Mouse (Mus musculus): ENCODE results near the gene Gdpd5. TPM values are rescaled to one million over a fixed set of nuclear protein-coding genes. Genes with fewer than 3 reads are reported as not detected.

Gene Gdpd5
- total and polyA plus RNA-seq, 3 experiments, result 0.15 to 0.26 TPM; not detected in 1

DNA sequence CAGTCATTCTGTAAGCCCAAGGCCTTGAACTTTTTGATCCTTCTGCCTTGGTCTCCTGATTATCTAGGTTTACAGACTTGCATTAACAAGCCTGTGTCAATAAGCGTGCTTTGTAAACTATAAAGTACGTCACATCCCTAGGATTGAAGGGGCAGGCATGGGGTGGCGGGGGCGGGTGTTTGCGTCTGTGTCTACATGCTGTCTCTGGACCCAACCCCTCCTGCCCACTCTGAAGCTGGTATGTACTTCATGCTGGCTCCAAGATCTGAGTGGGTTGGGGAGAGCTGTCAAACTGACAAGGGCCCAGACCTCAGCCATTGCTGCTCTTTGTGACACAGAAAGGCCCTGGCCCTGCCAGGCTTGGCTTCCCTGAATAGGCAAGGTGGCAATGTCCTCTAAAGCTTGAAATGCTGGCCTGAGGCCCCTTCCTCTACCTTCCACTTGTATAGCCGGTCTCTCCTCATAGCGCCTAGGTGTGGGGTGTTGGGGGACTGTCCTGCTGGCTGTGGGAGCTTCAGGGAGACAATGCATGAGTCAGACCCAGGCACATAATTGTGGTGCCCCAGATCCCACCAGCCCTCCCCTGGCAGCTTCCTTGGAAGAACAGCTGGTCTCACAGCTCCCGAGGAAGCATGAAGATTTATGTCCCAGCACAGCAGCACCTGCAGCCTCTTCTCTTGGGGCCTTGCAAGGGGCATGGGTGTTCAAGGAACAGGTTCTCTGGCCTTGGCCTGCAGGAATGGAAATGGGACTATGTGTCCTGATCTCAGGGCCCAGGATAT lies 28.4 kb downstream of the Gdpd5 start:
- no peak overlapping the region for H3K4me3 ChIP-seq (ENCODE audit: control insufficient read depth in 1 of 2, insufficient read depth in 1 of 2, low read depth in 2 of 2, low read length in 2 of 2)
- no peak overlapping the region for H3K27ac ChIP-seq (ENCODE audit: control insufficient read depth, low read depth, low read length)
- H3K27me3 ChIP-seq (ENCODE audit: control insufficient read depth in 1 of 2, insufficient read depth in 2 of 2, low read length in 2 of 2), result no peaks in the 10 kb centered on the region; a peak in 2 of 4 replicates
- DNase-seq (ENCODE audit: low read depth, low spot score), result no peak
- H3K36me3 ChIP-seq (ENCODE audit: control insufficient read depth in 1 of 2, insufficient read depth in 2 of 2, low read length in 2 of 2), result no peaks in the 10 kb centered on the region
- no peak for TF ChIP-seq CHD2 (IDR thresholded peaks at IDR 0.05; ENCODE audit: low read length)
- no peak for TF ChIP-seq SMC3 (IDR thresholded peaks at IDR 0.05; ENCODE audit: low read depth, low read length)
- no peak for TF ChIP-seq MXI1 (IDR thresholded peaks at IDR 0.05; ENCODE audit: low read depth, low read length)
- TF ChIP-seq NELFE (IDR thresholded peaks at IDR 0.05; ENCODE audit: low read depth, low read length), result no peak
- H3K9me3 ChIP-seq (replicated peaks; ENCODE audit: insufficient read depth, low read length), result no peaks in the 10 kb centered on the region
- H3K79me2 ChIP-seq (ENCODE audit: control insufficient read depth, insufficient read depth, low read length, poor library complexity), result no peaks in the 10 kb centered on the region
- H3K4me1 ChIP-seq (ENCODE audit: control insufficient read depth in 1 of 2, insufficient read depth in 2 of 2, low read length in 2 of 2), result no peaks in the 10 kb centered on the region
- H3K9ac ChIP-seq (ENCODE audit: control insufficient read depth, low read depth, low read length, poor library complexity, severe bottlenecking), result no peak overlapping the region

DNA sequence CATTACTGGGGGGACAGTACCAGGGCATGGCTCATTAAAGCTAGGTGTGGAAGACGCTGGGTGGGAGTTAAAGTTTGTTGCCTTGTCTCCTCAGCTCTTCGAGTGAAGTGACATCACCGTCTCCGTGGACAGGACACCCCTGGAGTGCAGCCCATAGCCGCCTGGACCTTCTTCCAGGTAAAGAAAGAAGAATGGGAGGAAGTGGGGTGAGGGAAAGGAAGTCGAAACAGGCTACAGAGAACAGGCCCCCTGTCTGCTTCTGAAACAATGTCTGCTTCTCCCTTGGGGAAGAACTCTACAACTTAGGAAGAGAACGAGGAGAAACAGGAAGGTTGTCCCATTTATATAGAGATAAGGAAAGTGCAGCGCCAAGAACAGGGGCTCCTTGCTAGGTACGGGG lies 29.1 kb downstream of the Gdpd5 start:
- no peak overlapping the region for H3K4me3 ChIP-seq (ENCODE audit: control insufficient read depth in 1 of 2, insufficient read depth in 1 of 2, low read depth in 2 of 2, low read length in 2 of 2)
- no peak for TF ChIP-seq KAT2A (conservative IDR thresholded peaks at IDR 0.05; ENCODE audit: low read depth, low read length)
- no peak for TF ChIP-seq NRF1 (IDR thresholded peaks at IDR 0.05; ENCODE audit: insufficient read depth, low read depth, low read length, poor library complexity, severe bottlenecking)
- no peak for TF ChIP-seq TAL1 (IDR thresholded peaks at IDR 0.05; ENCODE audit: low read length)
- TF ChIP-seq SMC3 (IDR thresholded peaks at IDR 0.05; ENCODE audit: low read depth, low read length), result no peak
- TF ChIP-seq TBP (IDR thresholded peaks at IDR 0.05; ENCODE audit: low read depth, low read length), result no peak
- TF ChIP-seq BHLHE40 (IDR thresholded peaks at IDR 0.05; ENCODE audit: borderline replicate concordance, low read depth, low read length), result no peak
- no peak for TF ChIP-seq MYC (IDR thresholded peaks at IDR 0.05; ENCODE audit: low read depth, low read length)
- no peak for TF ChIP-seq ZMIZ1 (IDR thresholded peaks at IDR 0.05; ENCODE audit: low read depth, low read length)
- no peak for TF ChIP-seq ZC3H11A (IDR thresholded peaks at IDR 0.05; ENCODE audit: low read depth, low read length)
- H3K27me3 ChIP-seq (ENCODE audit: control insufficient read depth in 1 of 2, insufficient read depth in 2 of 2, low read length in 2 of 2), result no peaks in the 10 kb centered on the region; a peak in 2 of 4 replicates
- H3K9ac ChIP-seq (ENCODE audit: control insufficient read depth, low read depth, low read length, poor library complexity, severe bottlenecking), result no peak overlapping the region
- H3K79me2 ChIP-seq (ENCODE audit: control insufficient read depth, insufficient read depth, low read length, poor library complexity), result no peaks in the 10 kb centered on the region
- DNase-seq (ENCODE audit: low read depth, low spot score), result no peak
- H3K36me3 ChIP-seq (ENCODE audit: control insufficient read depth in 1 of 2, insufficient read depth in 2 of 2, low read length in 2 of 2), result no peaks in the 10 kb centered on the region
- H3K4me1 ChIP-seq (ENCODE audit: control insufficient read depth in 1 of 2, insufficient read depth in 2 of 2, low read length in 2 of 2), result no peaks in the 10 kb centered on the region
- H3K27ac ChIP-seq (ENCODE audit: control insufficient read depth, low read depth, low read length), result no peak overlapping the region
- no peaks in the 10 kb centered on the region for H3K9me3 ChIP-seq (replicated peaks; ENCODE audit: insufficient read depth, low read length)

DNA sequence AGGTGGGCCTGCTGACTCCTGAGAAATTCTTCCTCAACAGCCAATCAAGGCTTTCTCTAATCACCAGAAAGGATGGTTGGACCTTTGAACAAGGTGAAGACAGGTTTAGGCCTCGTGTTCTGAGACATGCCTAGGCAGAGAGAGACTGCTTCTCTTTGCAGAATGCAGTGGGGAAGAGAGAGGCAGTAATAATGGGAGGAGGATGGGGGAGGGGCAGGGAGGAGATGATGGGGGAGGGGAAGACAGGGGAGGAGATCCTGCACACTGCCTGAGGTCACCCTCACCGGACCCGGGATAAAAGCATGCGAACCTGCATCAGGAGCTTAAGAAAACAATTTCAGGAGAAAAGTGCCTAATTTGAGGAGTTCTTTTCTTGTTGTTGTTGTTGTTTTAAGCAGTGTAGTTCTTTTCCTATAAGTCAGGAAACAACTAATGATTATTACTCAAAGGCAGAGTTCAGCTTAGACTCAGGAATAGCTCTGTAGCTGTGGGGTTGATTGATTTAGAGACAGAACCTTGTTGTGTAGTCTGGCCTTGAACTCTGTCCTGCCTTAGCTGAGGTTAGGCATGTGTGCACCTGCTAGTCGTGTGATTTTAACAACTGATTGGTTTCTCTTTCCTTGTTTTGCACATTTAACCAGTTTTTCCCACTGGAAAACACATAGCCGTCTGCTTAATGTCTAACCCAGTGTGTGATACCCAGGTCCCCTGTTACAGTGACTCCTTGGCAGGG lies 30.0 kb downstream of the Gdpd5 start:
- H3K27me3 ChIP-seq (ENCODE audit: control insufficient read depth in 1 of 2, insufficient read depth in 2 of 2, low read length in 2 of 2), result peaks cover 0 to 2% of the 10 kb centered on the region in 2 experiments; a peak in 2 of 4 replicates
- H3K9ac ChIP-seq (ENCODE audit: control insufficient read depth, low read depth, low read length, poor library complexity, severe bottlenecking), result no peak overlapping the region
- H3K4me3 ChIP-seq (ENCODE audit: control insufficient read depth in 1 of 2, insufficient read depth in 1 of 2, low read depth in 2 of 2, low read length in 2 of 2), result no peak overlapping the region
- H3K79me2 ChIP-seq (ENCODE audit: control insufficient read depth, insufficient read depth, low read length, poor library complexity), result no peaks in the 10 kb centered on the region
- no peak for DNase-seq (ENCODE audit: low read depth, low spot score)
- no peak for TF ChIP-seq E2F4 (IDR thresholded peaks at IDR 0.05; ENCODE audit: borderline replicate concordance, low read depth, low read length)
- TF ChIP-seq JUND (IDR thresholded peaks at IDR 0.05; ENCODE audit: low read depth, low read length), result no peak
- TF ChIP-seq BHLHE40 (IDR thresholded peaks at IDR 0.05; ENCODE audit: borderline replicate concordance, low read depth, low read length), result no peak
- no peak for TF ChIP-seq GABPA (IDR thresholded peaks at IDR 0.05; ENCODE audit: low read depth, low read length)
- no peak for TF ChIP-seq ZKSCAN1 (IDR thresholded peaks at IDR 0.05; ENCODE audit: low read depth, low read length)
- TF ChIP-seq GATA1 (IDR thresholded peaks at IDR 0.05; ENCODE audit: low read depth, low read length), result no peak
- no peak for TF ChIP-seq TAL1 (IDR thresholded peaks at IDR 0.05; ENCODE audit: low read length)
- no peak for TF ChIP-seq NRF1 (IDR thresholded peaks at IDR 0.05; ENCODE audit: insufficient read depth, low read depth, low read length, poor library complexity, severe bottlenecking)
- no peak for TF ChIP-seq SIN3A (IDR thresholded peaks at IDR 0.05; ENCODE audit: low read length)
- TF ChIP-seq ZC3H11A (IDR thresholded peaks at IDR 0.05; ENCODE audit: low read depth, low read length), result no peak
- H3K4me1 ChIP-seq (ENCODE audit: control insufficient read depth in 1 of 2, insufficient read depth in 2 of 2, low read length in 2 of 2), result no peaks in the 10 kb centered on the region
- no peaks in the 10 kb centered on the region for H3K36me3 ChIP-seq (ENCODE audit: control insufficient read depth in 1 of 2, insufficient read depth in 2 of 2, low read length in 2 of 2)
- no peak overlapping the region for H3K27ac ChIP-seq (ENCODE audit: control insufficient read depth, low read depth, low read length)
- H3K9me3 ChIP-seq (replicated peaks; ENCODE audit: insufficient read depth, low read length), result no peaks in the 10 kb centered on the region
